Mouse (Mus musculus) neural tube, embryonic 14.5 days (tissue): ENCODE data around the gene Hist1h2be. TPM values are rescaled to one million over a fixed set of nuclear protein-coding genes. Genes with fewer than 3 reads are reported as not detected.
"Not testable (repeated sequence)": the region's sequence is repeated elsewhere in the genome, so short reads cannot be mapped to it uniquely, and the experiment has no call there.

Source experiments
- ATAC-seq: fragments of 200-750 bp; cut with Nextera tagmentation; 2 replicates; pipeline ENCODE4 v1.8.0; 2017; ENCODE audit warnings: low read depth, mild to moderate bottlenecking, moderate TSS enrichment, moderate library complexity
- H3K27ac ChIP-seq: fragments of 300-500 bp; sonication (generic); 2 replicates; pipeline ENCODE4 v1.5.1; 2014; ENCODE audit warnings: low read depth, mild to moderate bottlenecking, control low read depth, low read length, moderate library complexity, mixed read lengths
- H3K27me3 ChIP-seq: fragments of 300-500 bp; sonication (generic); 2 replicates; pipeline ENCODE4 v1.6.1; 2014; ENCODE audit warnings: low read length; ENCODE audit not compliant: control insufficient read depth, insufficient read depth
- H3K36me3 ChIP-seq: fragments of 300-500 bp; sonication (generic); 2 replicates; pipeline ENCODE4 v1.6.1; 2014; ENCODE audit warnings: low read length, mixed read lengths; ENCODE audit not compliant: control insufficient read depth, insufficient read depth
- H3K4me1 ChIP-seq: fragments of 300-500 bp; sonication (generic); 2 replicates; pipeline ENCODE4 v1.6.1; 2014; ENCODE audit warnings: low read length; ENCODE audit not compliant: control insufficient read depth, insufficient read depth
- H3K4me2 ChIP-seq: fragments of 300-500 bp; sonication (generic); 2 replicates; pipeline ENCODE4 v1.6.1; 2014; ENCODE audit warnings: mild to moderate bottlenecking, low read depth, low read length, control low read depth
- H3K4me3 ChIP-seq: fragments of 300-500 bp; sonication (generic); 2 replicates; pipeline ENCODE4 v1.5.1; 2014; ENCODE audit warnings: low read depth, low read length, control low read depth, mixed read lengths
- H3K9ac ChIP-seq: fragments of 300-500 bp; sonication (generic); replicated peaks from 2 replicates; pipeline ENCODE4 v1.6.1; 2014; ENCODE audit warnings: low read depth, mild to moderate bottlenecking, control low read depth, low read length, mixed read lengths
- H3K9me3 ChIP-seq: fragments of 300-500 bp; sonication (generic); 2 replicates; pipeline ENCODE4 v1.6.1; 2016; ENCODE audit warnings: low read length; ENCODE audit not compliant: control insufficient read depth
- WGBS: fragments of 180-500 bp; shearing (Covaris S2); extraction: QIAGEN DNeasy Blood & Tissue Kit; methylation state at CpG from one replicate; pipeline ENCODE4 v1.1.7; 2014; 5-methylcytosine and 5-hydroxymethylcytosine counted together
- polyA plus RNA-seq: library from polyadenylated mRNA; unstranded; fragments of >200 nt; fragmentation: Nextera tagmentation; extraction: Ambion mirVana; gene quantifications from 2 replicates; pipeline ENCODE4 v1.2.1, GENCODE M21; 2014

The Hist1h2be gene
- polyA plus RNA-seq, 1 experiment from 2014 or later: 1.3 TPM

DNA sequence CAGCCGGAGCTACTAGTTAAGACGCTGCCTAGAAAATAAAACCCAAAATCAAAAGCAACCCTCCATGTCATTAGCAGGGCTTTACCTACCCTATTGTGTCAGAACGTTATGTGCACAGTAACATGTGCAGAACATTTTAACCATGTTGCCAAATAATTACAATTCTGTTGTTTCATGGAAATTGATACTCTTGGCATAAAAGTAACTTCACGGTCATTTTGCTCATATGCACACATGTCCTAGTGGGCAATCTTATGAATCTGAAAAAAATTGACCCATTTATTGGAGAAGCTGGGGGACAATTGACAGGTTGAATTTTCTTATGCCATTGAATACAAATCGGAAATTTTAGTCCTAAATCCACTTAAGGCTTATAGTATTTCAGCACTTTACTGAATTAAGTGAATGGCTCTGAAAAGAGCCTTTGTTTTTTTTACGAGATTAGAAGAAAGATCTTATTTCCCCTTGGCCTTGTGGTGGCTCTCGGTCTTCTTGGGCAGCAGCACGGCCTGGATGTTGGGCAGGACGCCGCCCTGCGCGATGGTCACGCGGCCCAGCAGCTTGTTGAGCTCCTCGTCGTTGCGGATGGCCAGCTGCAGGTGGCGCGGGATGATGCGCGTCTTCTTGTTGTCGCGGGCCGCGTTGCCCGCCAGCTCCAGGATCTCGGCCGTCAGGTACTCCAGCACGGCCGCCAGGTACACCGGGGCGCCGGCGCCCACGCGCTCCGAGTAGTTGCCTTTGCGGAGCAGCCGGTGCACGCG lies 50.5 kb downstream of the Hist1h2be start:
- Histone ChIP-seq H3K4me1 (peaks cover 25% of the 10 kb centered on the region), H3K4me2 (peak overlapping the region; percentile 73), H3K9ac (peak overlapping the region; percentile 12), H3K4me3 (peak overlapping the region; percentile 47), H3K27ac (peak overlapping the region; percentile 90)
- peak; percentile 25 for ATAC-seq
- not testable (repeated sequence) for H3K27me3 ChIP-seq, H3K9me3 ChIP-seq, H3K36me3 ChIP-seq
- 2% methylated on average over 20 of the region's 41 CpGs for WGBS

- H3K4me3 ChIP-seq: no peak overlapping the region
- peak overlapping the region; percentile 99; the same call in 1 of the 2 replicates for H3K27ac ChIP-seq
- no peak for ATAC-seq
Measured at GRCm38 (mm10) chr13:23564482-23564881, 56.4 kb downstream of the Hist1h2be start.

DNA sequence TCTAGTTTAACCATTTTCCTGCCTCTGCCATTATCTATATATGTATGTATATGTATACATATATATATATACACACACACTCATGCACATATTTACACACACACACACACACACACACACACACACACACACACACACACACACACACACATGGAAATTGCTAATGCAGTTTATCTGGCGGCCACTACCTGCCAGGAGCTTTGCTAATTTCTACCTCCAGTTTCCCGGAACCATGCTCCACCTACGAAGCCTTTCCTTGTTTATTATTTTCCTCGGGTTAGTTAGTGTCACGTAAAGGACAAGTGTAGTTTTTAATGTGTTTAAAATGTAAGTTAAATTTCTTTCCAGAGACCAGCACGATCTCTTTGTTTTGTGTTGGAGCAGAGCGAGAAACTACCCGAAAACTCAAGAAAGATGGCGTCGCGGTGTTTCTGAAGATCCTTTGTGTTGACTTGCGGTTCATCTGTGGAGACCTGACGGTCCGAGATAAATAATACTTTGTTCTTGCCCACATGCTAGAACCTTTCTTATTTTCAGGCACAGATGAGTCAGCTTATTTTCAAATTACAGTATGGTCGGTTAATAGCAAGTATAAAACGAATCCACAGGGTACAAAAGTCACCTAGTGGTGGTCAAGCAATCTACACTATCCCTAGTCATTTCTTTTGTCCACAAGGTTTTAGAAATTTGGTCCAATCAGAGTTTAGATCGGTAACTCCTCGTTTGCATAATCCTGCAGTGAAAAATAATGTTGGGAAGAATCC lies 58.0 kb downstream of the Hist1h2be start:
- Histone ChIP-seq H3K27ac (peak overlapping the region; percentile 99), H3K36me3 (no peaks in the 10 kb centered on the region), H3K9ac (peak overlapping the region; percentile 61), H3K4me1 (0 out of 2 replicates have a peak, but pooled peaks cover 5% of the 10 kb centered on the region), H3K9me3 (no peaks in the 10 kb centered on the region), H3K27me3 (no peaks in the 10 kb centered on the region), H3K4me3 (peak overlapping the region; percentile 41), H3K4me2 (peak overlapping the region; percentile 84)
- peak; percentile 52 for ATAC-seq
- 2% methylated on average over 18 of the region's 18 CpGs for WGBS

More at GRCm38 (mm10) chr13:23564482-23564881, 56.4 kb downstream of the Hist1h2be start:
- Histone ChIP-seq H3K4me2 (no peak overlapping the region), H3K27me3 (no peaks in the 10 kb centered on the region), H3K4me1 (0 out of 2 replicates have a peak, but pooled peaks cover 5% of the 10 kb centered on the region), H3K9ac (no peak overlapping the region), H3K9me3 (no peaks in the 10 kb centered on the region), H3K36me3 (no peaks in the 10 kb centered on the region)
- 88% methylated on average over 2 of the region's 2 CpGs for WGBS

- H3K27me3 ChIP-seq, H3K4me1 ChIP-seq, H3K36me3 ChIP-seq, H3K9me3 ChIP-seq: not testable (repeated sequence)
- WGBS: under 1% methylated on average over 44 of the region's 67 CpGs
- Histone ChIP-seq H3K4me2 (peak within 1 kb of the TSS; percentile 84), H3K27ac (peak within 1 kb of the TSS; percentile 99), H3K4me3 (peak within 1 kb of the TSS; percentile 41), H3K9ac (peak within 1 kb of the TSS; percentile 61)
- peak; percentile 96 for ATAC-seq
Measured at GRCm38 (mm10) chr13:23561883-23562659, 58.9 kb downstream of the Hist1h2be start, which contains the start of gene Hist1h3e. Hist1h3e (minus strand) TSS chr13:23562369.

DNA sequence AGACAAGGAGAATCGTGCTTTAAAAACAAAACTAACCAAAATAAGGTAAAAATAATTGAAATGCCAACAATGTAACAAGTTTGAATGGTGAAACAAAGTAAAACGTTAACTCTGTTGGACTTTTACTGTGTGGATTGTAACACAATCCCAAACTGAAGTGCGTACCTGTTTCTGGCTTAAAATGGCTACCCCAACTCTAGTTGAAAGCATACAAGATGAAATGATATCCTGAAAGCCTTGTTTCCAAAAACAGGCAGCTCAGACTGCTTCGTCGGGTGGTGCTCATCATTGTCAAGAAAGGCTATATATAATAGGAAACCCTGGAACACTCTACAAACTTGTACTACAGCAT lies 59.4 kb downstream of the Hist1h2be start:
- H3K9ac ChIP-seq, H3K27ac ChIP-seq, H3K27me3 ChIP-seq, H3K9me3 ChIP-seq, ATAC-seq, H3K4me1 ChIP-seq, H3K36me3 ChIP-seq: not testable (repeated sequence)
- peak overlapping the region; percentile 41 for H3K4me3 ChIP-seq
- WGBS: 0% methylated on average over 2 of the region's 5 CpGs
- H3K4me2 ChIP-seq: peak overlapping the region; percentile 84

DNA sequence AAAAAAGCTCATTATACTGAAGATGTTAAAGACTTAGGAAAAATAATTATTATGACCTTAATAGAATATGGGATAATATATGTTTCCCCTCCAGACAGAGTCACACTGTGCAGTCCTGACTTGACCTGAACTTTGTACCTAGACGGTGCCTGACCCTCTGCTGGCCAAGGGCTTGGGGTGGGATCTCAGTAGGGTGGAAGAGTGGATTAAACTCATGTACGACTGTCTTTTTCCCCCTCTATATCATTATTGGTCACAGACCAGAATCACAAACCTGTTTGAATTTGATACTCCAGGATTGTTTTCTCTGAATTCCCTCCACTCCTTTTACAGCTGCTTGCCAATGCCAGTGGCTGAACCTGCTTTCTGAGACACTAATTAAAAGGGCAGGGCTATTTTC lies 60.2 kb downstream of the Hist1h2be start:
- H3K4me3 ChIP-seq, H3K27me3 ChIP-seq, H3K4me2 ChIP-seq, H3K9me3 ChIP-seq, ATAC-seq, H3K36me3 ChIP-seq, H3K9ac ChIP-seq, H3K27ac ChIP-seq, H3K4me1 ChIP-seq: not testable (repeated sequence)
- 23% methylated on average over 2 of the region's 2 CpGs for WGBS

DNA sequence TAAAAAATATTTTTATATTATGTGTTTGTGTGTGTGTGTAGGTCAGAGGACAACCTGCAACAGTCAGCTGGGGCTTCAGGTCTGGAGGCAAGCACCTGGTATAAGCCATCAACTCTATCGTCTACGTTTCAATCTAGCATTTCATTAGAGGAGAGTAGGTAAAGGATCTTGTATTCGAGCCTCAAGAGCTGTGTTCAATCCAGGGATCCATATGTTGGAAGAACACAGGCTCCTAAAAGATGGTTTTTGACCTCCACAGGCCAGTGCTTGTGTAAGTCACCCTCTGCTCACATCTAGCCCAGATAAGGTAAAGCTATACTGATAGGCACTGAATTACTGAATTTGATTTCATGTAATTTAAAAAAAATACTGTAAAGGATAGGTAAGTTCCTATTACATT lies 64.0 kb downstream of the Hist1h2be start:
- Histone ChIP-seq H3K27ac (no peak overlapping the region), H3K4me3 (no peak overlapping the region), H3K27me3 (no peaks in the 10 kb centered on the region; the same call in 1 of the 2 replicates), H3K36me3 (no peaks in the 10 kb centered on the region), H3K4me2 (no peak overlapping the region), H3K9me3 (no peaks in the 10 kb centered on the region), H3K9ac (no peak overlapping the region), H3K4me1 (0 out of 2 replicates have a peak, but pooled peaks cover 3% of the 10 kb centered on the region)
- WGBS: 71% methylated on average over 3 of the region's 3 CpGs
- ATAC-seq: no peak

DNA sequence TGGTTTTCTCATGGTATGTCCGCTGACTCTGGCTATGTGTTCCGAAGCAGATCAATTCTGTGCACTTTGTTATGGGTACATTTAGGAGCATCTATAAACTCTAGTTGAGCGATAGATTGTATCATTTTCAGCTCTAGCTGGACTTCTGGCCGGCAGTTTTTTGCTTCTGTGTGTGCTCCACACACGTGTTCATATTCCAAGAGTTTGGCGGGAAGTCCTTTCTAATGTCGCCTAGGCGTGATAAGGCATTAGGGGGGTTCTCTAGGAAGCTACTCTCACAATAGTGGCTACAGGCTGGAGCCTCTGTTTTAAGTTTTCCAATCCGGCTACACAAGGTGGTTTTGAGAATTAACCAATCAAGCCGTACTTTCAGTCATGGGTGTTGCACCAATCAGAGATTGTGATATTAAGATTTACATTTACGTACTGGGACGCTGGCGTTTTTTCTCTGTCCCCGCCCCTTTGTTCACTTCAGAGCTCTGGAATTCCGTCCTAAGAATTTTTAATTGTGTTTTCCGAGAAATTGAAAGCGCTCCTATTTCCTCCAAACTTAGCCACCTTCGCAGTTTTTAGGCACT lies 65.0 kb downstream of the Hist1h2be start:
- under 1% methylated on average over 18 of the region's 18 CpGs for WGBS
- Histone ChIP-seq H3K27ac (peak overlapping the region; percentile 81), H3K27me3 (no peaks in the 10 kb centered on the region; the same call in 1 of the 2 replicates), H3K4me3 (peak overlapping the region; percentile 43), H3K4me2 (peak overlapping the region; percentile 77), H3K9me3 (no peaks in the 10 kb centered on the region), H3K9ac (peak overlapping the region; percentile 50), H3K4me1 (0 out of 2 replicates have a peak, but pooled peaks cover 3% of the 10 kb centered on the region), H3K36me3 (no peaks in the 10 kb centered on the region)
- ATAC-seq: peak; percentile 79
